Mouse (Mus musculus) kidney, postnatal 4 days (tissue): ENCODE results near the gene Best1.
A peak's percentile ranks its signal among the peaks of the same experiment; 100 is the strongest.

Experiments used
- DNase-seq, 2 experiments: peaks; one replicate each; pipeline ENCODE4 v3.0.0; 2021; ENCODE audit warnings: mixed read lengths in 2 of 2

Best1 gene

DNA sequence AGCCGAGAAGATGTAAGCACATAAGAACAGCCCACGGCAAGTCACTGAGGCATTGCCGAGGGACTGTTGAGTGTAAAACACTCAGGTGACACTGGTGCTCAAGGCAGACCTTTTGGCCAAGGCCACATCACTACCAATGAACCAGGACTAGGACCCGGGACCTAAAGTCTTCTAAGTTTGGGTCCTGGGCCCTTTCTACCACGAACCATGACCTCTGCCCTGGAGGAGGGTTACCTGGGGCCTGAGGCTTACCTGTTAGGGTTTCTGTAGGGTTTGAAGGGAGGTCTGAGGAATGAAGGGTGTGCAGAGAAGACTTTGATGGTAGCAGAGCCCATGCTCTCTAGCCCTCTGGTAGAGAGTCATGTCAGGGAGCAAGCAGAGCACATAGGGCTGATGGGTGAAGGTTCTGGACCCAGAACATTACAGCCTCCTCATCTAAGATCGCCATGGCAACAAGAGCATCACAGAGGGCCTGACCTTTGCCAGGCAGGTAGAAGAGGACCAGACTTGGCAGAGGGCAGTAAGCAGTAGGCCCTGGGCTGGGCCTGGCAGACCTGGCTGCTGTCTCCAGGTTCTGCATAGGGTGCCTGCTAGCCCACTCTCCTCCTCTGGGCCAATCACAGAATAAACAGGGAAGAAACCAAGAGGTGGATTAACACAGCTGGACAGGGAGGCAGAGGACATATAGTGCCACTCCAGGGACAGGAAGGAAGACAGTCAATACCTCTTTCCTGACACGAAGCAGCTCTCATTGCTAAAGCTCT is at the start of gene Best1, which contains the start of gene Rab3il1:
Gene Best1 (minus strand): TSS at position 428 of the 764 bp plus-strand sequence.
Gene Rab3il1 (plus strand): TSS at position 464 of the 764 bp plus-strand sequence.
- no peak for DNase-seq

GRCm38 (mm10) chr19:10050438-10050837 is 49.0 kb upstream of the Best1 start:
- no peak for DNase-seq

DNA sequence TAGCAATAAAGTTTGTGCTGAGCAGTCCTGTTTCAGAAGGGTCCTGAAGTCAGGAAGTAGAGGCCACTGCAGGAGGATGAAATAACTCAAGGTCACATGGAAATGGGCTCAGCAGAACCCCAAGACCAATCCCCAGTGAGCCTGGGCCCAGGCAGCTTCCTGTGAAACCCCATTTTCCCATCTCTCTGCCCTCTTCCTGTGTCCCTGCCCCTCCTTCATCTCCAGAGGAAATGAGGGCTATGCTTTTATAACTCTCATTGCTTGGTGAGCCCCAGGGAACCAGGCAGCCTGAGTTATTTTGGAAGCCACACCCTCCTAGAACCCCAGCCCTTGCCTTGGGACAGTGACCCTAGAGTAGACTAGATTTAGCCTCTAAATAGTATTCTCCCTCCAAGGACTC is 48.1 kb upstream of the Best1 start:
- DNase-seq, result no peak

- no peak for DNase-seq
These were observed 45.5 kb upstream of the Best1 start for GRCm38 (mm10) chr19:10046983-10047382.

DNA sequence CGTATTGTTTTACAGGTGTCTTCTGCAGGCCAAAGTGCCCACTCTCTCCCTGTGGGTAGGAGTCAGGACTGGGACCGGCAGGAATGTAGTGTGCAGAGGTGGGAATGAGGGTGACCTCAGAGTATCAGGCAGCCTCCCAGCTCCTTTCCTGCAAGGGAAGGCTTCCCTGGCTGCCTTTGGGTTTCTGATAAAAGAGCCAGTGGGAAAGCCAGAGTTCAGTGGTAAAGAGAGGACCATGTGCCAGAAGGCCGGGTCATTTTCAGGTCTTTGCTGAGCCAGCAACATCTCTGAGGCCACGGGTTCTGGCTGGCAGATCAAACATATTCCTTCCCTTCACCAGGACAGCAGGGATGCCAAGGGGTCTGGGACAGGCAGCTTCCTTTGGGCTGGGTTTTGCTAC is 44.9 kb upstream of the Best1 start:
- no peak for DNase-seq

DNA sequence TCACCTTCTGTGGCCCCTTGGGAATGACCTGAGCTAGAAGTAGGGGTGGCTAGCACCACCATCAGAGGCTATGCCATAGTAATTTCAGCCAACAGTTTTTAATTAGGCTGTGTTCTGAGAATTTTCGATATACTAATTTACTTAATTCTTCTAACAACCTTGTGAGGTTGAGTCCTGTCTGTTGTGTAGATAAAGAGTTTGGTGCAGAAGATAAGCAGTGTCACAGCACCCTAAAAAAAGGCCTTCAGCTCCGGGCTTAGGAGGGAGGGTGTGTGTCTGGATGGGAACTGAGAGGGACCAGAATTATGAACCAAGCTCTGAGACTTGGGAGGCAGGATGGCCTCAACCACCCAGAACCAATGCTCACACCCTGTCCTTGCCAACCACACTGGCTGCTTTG is 44.3 kb upstream of the Best1 start:
- no peak for DNase-seq

DNA sequence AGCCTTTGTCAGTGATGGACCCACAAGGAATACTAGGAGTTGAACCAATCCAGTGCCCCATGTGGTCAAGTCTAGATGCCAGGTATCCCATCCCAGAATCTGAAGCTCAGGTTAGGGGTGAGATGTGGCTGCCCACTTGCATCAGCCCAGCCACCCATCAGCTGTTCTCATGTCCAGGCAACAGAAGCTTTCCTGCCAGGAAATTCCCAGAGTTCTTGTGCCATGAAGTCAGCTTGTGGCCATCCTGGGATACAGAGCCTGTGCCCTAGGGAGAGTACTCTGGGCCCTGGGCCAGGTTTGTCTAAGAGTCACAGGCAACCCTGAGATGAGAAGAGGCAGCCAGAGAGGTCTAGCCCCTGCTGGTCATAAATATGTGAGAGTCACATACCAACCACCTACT is 42.2 kb upstream of the Best1 start:
- DNase-seq, result peak in 1 of 2 experiments; percentile 57

DNA sequence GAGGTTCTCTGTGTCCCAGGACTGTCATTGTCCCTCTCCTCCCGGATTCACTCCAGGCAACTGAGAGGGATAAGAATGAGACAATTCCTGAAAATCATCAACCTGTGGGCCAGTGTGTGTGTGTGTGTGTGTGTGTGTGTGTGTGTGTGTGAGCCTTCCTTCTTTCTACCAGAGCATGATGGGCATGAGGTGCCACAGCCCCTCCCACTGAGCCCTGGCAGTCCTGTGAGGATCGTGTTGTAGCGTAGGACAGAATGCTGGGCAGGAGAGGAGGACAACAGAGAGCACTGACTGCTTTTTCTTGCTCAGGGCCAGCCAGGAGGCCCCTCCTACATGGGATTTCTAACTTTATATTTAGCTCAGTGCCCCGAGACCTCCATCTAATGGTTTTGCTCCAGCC is 41.4 kb upstream of the Best1 start:
- no peak for DNase-seq

GRCm38 (mm10) chr19:10042232-10042631 is 40.8 kb upstream of the Best1 start:
- DNase-seq, result no peak

DNA sequence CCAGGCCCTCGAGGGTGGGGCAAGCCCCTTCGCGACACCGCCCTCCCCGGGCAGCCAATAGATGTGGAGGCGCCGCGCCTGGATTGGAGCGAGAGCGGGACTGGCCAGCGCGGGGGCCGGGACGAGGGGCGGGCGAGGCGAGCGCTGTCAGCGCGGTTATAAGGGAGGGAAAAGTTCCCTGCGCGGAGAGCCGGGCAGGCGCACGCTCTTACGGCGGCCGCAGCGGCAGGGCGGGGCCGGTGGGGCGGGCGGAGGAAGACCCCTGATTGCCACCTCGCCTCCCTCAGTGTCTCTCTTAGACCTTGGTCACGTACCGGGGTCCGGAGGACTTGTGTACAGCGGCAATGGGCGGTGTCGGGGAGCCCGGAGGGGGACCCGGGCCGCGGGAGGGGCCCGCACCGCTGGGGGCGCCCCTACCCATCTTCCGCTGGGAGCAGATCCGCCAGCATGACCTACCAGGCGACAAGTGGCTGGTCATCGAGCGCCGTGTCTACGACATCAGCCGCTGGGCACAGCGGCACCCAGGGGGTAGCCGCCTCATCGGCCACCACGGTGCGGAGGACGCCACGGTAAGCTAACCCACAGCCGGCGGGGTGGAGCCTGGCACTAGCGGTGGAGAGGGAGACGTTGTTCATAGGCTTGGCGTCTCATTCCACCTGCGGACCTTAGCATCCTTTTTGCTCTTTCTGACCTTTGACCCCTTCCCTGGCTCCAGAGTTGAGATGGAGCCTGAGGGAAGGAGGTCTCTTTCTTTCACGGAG is 40.1 kb upstream of the Best1 start, which contains the start of gene Fads3:
Gene Fads3 (plus strand): TSS at position 182 of the 761 bp plus-strand sequence.
- DNase-seq, result peak; percentile 86 to 90

DNA sequence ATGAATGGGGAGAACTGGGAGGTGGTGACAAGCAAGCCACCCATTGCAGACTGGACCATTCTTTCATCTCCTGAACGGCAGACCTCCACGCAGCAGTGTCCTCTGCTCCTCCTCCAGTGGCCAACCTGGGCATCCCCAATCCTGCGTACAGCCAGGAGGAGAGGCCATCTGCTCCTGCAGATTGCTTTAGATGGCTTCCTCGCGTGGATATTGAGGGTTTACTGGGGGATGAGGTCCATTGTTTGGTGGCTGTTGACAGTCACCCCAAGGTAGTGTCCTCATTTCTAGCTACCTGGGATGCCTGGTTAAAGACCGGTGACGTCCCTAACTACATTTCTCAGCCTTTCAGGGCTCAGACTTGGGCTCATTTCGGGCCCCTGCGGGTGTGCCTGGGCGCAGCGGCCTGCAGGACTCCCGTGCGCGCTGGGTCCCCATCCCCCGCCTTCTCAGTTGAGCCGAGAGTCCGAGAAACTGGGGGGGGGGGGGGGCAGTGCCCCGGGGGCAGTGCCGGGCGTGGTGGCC is 39.5 kb upstream of the Best1 start:
- no peak for DNase-seq

DNA sequence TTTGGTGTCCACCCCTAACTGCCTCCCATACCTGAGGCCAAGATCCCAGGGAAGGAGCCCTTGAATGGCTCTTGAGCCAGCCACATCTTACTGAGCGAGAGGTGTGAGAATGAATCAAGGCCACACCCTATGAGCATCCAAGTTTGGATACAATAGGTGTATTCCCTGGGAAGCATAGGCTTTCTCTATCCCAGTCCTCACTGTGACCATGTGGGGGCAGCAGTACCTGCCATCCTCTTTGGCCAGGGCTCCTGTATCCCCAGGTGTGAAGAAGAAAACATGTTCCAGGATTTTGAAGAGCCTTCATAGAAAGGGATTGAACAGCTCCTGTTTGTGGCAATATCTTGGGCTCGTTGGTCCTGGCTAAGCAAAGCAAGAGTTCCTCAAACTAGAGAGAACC is 38.2 kb upstream of the Best1 start:
- DNase-seq, result peak; percentile 52 to 62

- peak; percentile 74 to 81 for DNase-seq
These were observed 37.5 kb upstream of the Best1 start for GRCm38 (mm10) chr19:10038910-10039309.

DNA sequence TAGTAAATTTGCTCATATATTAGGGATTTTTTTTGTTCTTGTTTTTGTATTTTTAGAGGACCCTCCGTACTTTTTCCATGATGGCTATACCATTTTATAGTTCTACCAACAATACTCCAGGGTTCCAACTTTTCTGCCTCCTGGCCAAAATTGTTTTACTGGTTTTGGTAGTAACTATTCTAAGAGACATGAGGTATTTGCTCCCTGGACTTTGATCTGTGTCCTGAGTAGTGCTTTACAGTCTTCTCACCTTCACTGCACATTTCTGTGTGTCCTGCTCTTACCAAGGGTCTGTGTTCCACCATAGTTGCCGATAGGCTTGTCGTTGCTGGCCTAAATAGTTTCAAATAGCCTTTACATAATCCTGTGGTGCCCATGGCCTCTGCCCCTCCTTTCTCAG is 36.9 kb upstream of the Best1 start:
- no peak for DNase-seq

- peak; percentile 52 to 73 for DNase-seq
These were observed 36.1 kb upstream of the Best1 start for GRCm38 (mm10) chr19:10037534-10037933.

- peak; percentile 92 for DNase-seq
These were observed 33.5 kb upstream of the Best1 start for GRCm38 (mm10) chr19:10034785-10035447.

DNA sequence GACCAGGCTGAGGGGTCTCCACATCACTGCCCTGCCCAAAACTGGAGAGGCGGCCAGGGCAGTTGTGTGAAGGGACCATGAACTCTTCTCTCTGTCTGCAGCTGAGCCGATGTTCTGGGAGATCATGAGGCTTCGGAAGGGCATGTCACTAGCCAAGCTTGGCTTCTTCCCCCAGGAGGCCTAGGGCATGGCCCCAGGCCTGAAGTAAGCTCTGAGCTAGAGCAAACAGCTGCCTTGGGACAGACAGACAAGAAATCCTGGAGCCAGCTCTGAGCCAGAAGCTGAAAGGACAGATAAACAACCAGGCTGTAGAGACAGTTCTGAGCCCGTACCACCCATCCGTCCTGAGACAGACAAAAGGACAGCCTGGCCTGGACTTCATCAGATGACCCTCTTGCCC is 32.9 kb upstream of the Best1 start:
- DNase-seq, result no peak

- DNase-seq, result peak; percentile 67 to 78
These were observed 32.0 kb upstream of the Best1 start for GRCm38 (mm10) chr19:10033211-10033973.

GRCm38 (mm10) chr19:10029746-10030145 is 28.3 kb upstream of the Best1 start:
- DNase-seq, result no peak

DNA sequence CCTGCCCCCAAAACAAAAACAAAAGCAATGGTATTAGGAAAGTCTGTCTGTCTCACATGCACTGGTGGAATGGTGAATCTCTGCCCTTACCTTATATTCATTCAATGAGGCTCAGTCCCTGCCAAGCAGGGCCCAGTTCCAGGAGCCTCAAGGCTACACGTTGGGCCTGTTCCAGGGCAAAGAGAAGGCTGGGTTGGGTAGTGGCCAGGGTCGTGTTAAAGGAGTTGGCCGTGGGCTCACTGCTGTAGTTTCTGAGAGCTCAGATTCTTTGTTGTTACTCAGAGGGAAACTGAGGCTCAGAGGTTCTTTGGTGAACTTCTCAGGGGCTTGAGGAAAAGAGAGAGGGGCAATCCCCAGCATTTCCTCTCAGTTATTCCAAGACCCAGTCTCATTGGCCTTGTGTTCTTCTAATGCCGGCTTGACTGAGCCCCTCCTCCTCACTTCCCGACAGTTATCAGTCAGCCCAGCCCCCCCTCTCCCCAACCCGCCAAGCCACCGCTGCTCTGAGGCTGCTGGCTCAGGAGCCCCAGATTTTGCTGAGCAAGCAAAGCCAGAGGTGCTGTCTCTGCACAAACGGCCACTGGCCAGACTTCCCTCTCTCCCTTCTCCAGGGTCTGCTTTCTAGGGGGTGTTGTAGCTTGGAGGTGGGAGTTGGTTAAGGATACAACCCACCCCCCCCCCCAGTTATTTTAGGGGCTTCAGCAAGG is 23.9 kb upstream of the Best1 start:
- peak; percentile 78 to 84 for DNase-seq

- DNase-seq, result peak in 1 of 2 experiments; percentile 54
These were observed 21.9 kb upstream of the Best1 start for GRCm38 (mm10) chr19:10023304-10023758.
